Mouse (Mus musculus): Measurements from ENCODE around the gene Fam131b. TPM values are rescaled to one million over a fixed set of nuclear protein-coding genes. Genes with fewer than 3 reads are reported as not detected.

The Fam131b gene
- polyA plus RNA-seq, 1 experiment from 2014 or later = 7.5 TPM

- Histone ChIP-seq H3K27me3 (no peaks in the 10 kb centered on the region), H3K9ac (no peak overlapping the region), H3K4me3 (no peak overlapping the region), H3K9me3 (no peaks in the 10 kb centered on the region), H3K36me3 (peaks cover 29% of the 10 kb centered on the region), H3K4me2 (no peak overlapping the region), H3K4me1 (replicated peaks) (peaks cover 34% of the 10 kb centered on the region), H3K27ac (replicated peaks) (no peak overlapping the region)
- WGBS = 56% methylated on average over 11 of the region's 11 CpGs
- no peak for ATAC-seq (ENCODE audit: low FRiP score, low read depth)
Observed at GRCm38 (mm10) chr6:42354076-42355019, 29.9 kb upstream of the Fam131b start.

GRCm38 (mm10) chr6:42353180-42353579, 28.7 kb upstream of the Fam131b start:
- Histone ChIP-seq H3K27me3 (no peaks in the 10 kb centered on the region), H3K9me3 (no peaks in the 10 kb centered on the region), H3K4me1 (replicated peaks) (peaks cover 43% of the 10 kb centered on the region), H3K36me3 (peaks cover 23% of the 10 kb centered on the region), H3K4me2 (no peak overlapping the region), H3K9ac (no peak overlapping the region), H3K27ac (replicated peaks) (no peak overlapping the region), H3K4me3 (no peak overlapping the region)
- 89% methylated on average over 8 of the region's 8 CpGs for WGBS
- no peak for ATAC-seq (ENCODE audit: low FRiP score, low read depth)

GRCm38 (mm10) chr6:42352486-42352846, 28.0 kb upstream of the Fam131b start:
- Histone ChIP-seq H3K27me3 (no peaks in the 10 kb centered on the region), H3K4me3 (no peak overlapping the region), H3K4me2 (no peak overlapping the region), H3K9ac (no peak overlapping the region), H3K9me3 (no peaks in the 10 kb centered on the region), H3K36me3 (peaks cover 16% of the 10 kb centered on the region; the same call in 1 of the 2 replicates), H3K4me1 (replicated peaks) (peaks cover 43% of the 10 kb centered on the region), H3K27ac (replicated peaks) (no peak overlapping the region)
- ATAC-seq (ENCODE audit: low FRiP score, low read depth) = no peak
- 100% methylated on average over 1 of the region's 1 CpGs for WGBS

- H3K4me1 ChIP-seq (replicated peaks) = peaks cover 43% of the 10 kb centered on the region
- H3K4me3 ChIP-seq = no peak overlapping the region
- 92% methylated on average over 7 of the region's 7 CpGs for WGBS
Observed at GRCm38 (mm10) chr6:42351776-42352485, 27.5 kb upstream of the Fam131b start.

GRCm38 (mm10) chr6:42350968-42351775, 26.7 kb upstream of the Fam131b start:
- no peak; the same call in 1 of the 2 replicates for ATAC-seq (ENCODE audit: low FRiP score, low read depth)
- 41% methylated on average over 12 of the region's 13 CpGs for WGBS
- H3K9me3 ChIP-seq = no peaks in the 10 kb centered on the region
- peaks cover 6% of the 10 kb centered on the region; the same call in 1 of the 2 replicates for H3K36me3 ChIP-seq
- H3K4me2 ChIP-seq = peak overlapping the region; percentile 91
- no peaks in the 10 kb centered on the region for H3K27me3 ChIP-seq
- peaks cover 43% of the 10 kb centered on the region for H3K4me1 ChIP-seq (replicated peaks)
- no peak overlapping the region for H3K27ac ChIP-seq (replicated peaks)
- peak overlapping the region; percentile 92 for H3K4me3 ChIP-seq
- peak overlapping the region; percentile 89 for H3K9ac ChIP-seq

More at GRCm38 (mm10) chr6:42351776-42352485, 27.5 kb upstream of the Fam131b start:
- no peaks in the 10 kb centered on the region for H3K27me3 ChIP-seq
- H3K9ac ChIP-seq = no peak overlapping the region
- peaks cover 11% of the 10 kb centered on the region; the same call in 1 of the 2 replicates for H3K36me3 ChIP-seq
- peak overlapping the region; percentile 91 for H3K4me2 ChIP-seq
- H3K27ac ChIP-seq (replicated peaks) = no peak overlapping the region
- no peaks in the 10 kb centered on the region for H3K9me3 ChIP-seq
- ATAC-seq (ENCODE audit: low FRiP score, low read depth) = no peak

- H3K4me2 ChIP-seq = peak overlapping the region; percentile 91
- H3K36me3 ChIP-seq = no peaks in the 10 kb centered on the region
- no peaks in the 10 kb centered on the region for H3K9me3 ChIP-seq
- under 1% methylated on average over 70 of the region's 72 CpGs for WGBS
- no peaks in the 10 kb centered on the region for H3K27me3 ChIP-seq
- H3K27ac ChIP-seq (replicated peaks) = peak overlapping the region; percentile 90
- H3K4me1 ChIP-seq (replicated peaks) = peaks cover 43% of the 10 kb centered on the region
- H3K4me3 ChIP-seq = peak overlapping the region; percentile 92
- H3K9ac ChIP-seq = peak overlapping the region; percentile 89
- peak; percentile 64 for ATAC-seq (ENCODE audit: low FRiP score, low read depth)
Observed at GRCm38 (mm10) chr6:42350021-42350967, 25.9 kb upstream of the Fam131b start.

- H3K36me3 ChIP-seq = no peaks in the 10 kb centered on the region
- peaks cover 39% of the 10 kb centered on the region for H3K4me1 ChIP-seq (replicated peaks)
- peak within 1 kb of the TSS; percentile 91 for H3K4me2 ChIP-seq
- H3K9me3 ChIP-seq = no peaks in the 10 kb centered on the region
- H3K27me3 ChIP-seq = no peaks in the 10 kb centered on the region
- H3K4me3 ChIP-seq = peak within 1 kb of the TSS; percentile 92
- H3K27ac ChIP-seq (replicated peaks) = peak within 1 kb of the TSS; percentile 90
- H3K9ac ChIP-seq = peak within 1 kb of the TSS; percentile 89
- peak; percentile 93 for ATAC-seq (ENCODE audit: low FRiP score, low read depth)
- WGBS = 0% methylated on average over 34 of the region's 36 CpGs
Observed at GRCm38 (mm10) chr6:42349426-42350020, 25.1 kb upstream of the Fam131b start, which contains the start of gene Zyx. Gene Zyx, plus strand, starts transcription at chr6:42349630.

GRCm38 (mm10) chr6:42349006-42349425, 24.6 kb upstream of the Fam131b start:
- H3K9ac ChIP-seq = peak overlapping the region; percentile 89
- peaks cover 34% of the 10 kb centered on the region for H3K4me1 ChIP-seq (replicated peaks)
- H3K9me3 ChIP-seq = no peaks in the 10 kb centered on the region
- H3K27ac ChIP-seq (replicated peaks) = peak overlapping the region; percentile 90
- H3K4me3 ChIP-seq = peak overlapping the region; percentile 92
- H3K27me3 ChIP-seq = no peaks in the 10 kb centered on the region
- H3K4me2 ChIP-seq = peak overlapping the region; percentile 91
- no peaks in the 10 kb centered on the region for H3K36me3 ChIP-seq
- ATAC-seq (ENCODE audit: low FRiP score, low read depth) = peak; percentile 21
- 0% methylated on average over 11 of the region's 11 CpGs for WGBS

GRCm38 (mm10) chr6:42348281-42349005, 24.0 kb upstream of the Fam131b start:
- Histone ChIP-seq H3K36me3 (no peaks in the 10 kb centered on the region), H3K4me2 (peak overlapping the region; percentile 91), H3K27ac (replicated peaks) (0 out of 2 replicates have a peak overlapping the region, but pooled peaks have one; percentile 90), H3K27me3 (no peaks in the 10 kb centered on the region), H3K9me3 (no peaks in the 10 kb centered on the region), H3K4me3 (peak overlapping the region; percentile 92), H3K9ac (no peak overlapping the region), H3K4me1 (replicated peaks) (peaks cover 31% of the 10 kb centered on the region)
- no peak for ATAC-seq (ENCODE audit: low FRiP score, low read depth)
- WGBS = 36% methylated on average over 12 of the region's 12 CpGs

GRCm38 (mm10) chr6:42344255-42344654, 19.8 kb upstream of the Fam131b start:
- 86% methylated on average over 1 of the region's 1 CpGs for WGBS
- Histone ChIP-seq H3K9me3 (no peaks in the 10 kb centered on the region), H3K4me2 (no peak overlapping the region), H3K27me3 (no peaks in the 10 kb centered on the region), H3K9ac (no peak overlapping the region), H3K4me1 (replicated peaks) (peaks cover 9% of the 10 kb centered on the region), H3K36me3 (no peaks in the 10 kb centered on the region), H3K27ac (replicated peaks) (no peak overlapping the region), H3K4me3 (no peak overlapping the region)
- ATAC-seq (ENCODE audit: low FRiP score, low read depth) = no peak

All from hindbrain, embryonic 15.5 days (tissue).